Mouse (Mus musculus) layer of hippocampus, adult 9-10 months (tissue): ENCODE data around the gene Artn.
A peak's percentile ranks its signal among the peaks of the same experiment; 100 is the strongest.

Experiments
- DNase-seq: peaks from one replicate; pipeline ENCODE4 v3.0.0; 2022; ENCODE audit warnings: low spot score

Artn gene

GRCm38 (mm10) chr4:117890031-117890430 is 39.5 kb downstream of the Artn start:
- DNase-seq: no peak

GRCm38 (mm10) chr4:117889471-117889870 is 40.1 kb downstream of the Artn start:
- no peak for DNase-seq

GRCm38 (mm10) chr4:117887920-117888319 is 41.6 kb downstream of the Artn start:
- DNase-seq: no peak

- DNase-seq: peak; percentile 80
These were observed 42.4 kb downstream of the Artn start, which contains the start of gene Atp6v0b for GRCm38 (mm10) chr4:117887133-117887532. Gene Atp6v0b, minus strand, starts transcription at chr4:117887333.

- DNase-seq: no peak
These were observed 42.9 kb downstream of the Artn start for GRCm38 (mm10) chr4:117886644-117887043.

- DNase-seq: no peak
These were observed 43.6 kb downstream of the Artn start for GRCm38 (mm10) chr4:117885994-117886393.

GRCm38 (mm10) chr4:117885093-117885492 is 44.5 kb downstream of the Artn start:
- DNase-seq: no peak

GRCm38 (mm10) chr4:117884146-117884545 is 45.4 kb downstream of the Artn start:
- no peak for DNase-seq

GRCm38 (mm10) chr4:117882701-117883691 is 46.6 kb downstream of the Artn start, which contains the start of gene B4galt2:
Gene B4galt2, minus strand, starts transcription at chr4:117883487.
- DNase-seq: no peak

- DNase-seq: no peak
These were observed 50.9 kb downstream of the Artn start for GRCm38 (mm10) chr4:117878703-117879102.

GRCm38 (mm10) chr4:117878301-117878700 is 51.3 kb downstream of the Artn start:
- DNase-seq: no peak
